Mouse (Mus musculus) granulocyte monocyte progenitor cell, adult 5-6 weeks (primary cell): ENCODE results near the gene Kcnq4. TPM values are rescaled to one million over a fixed set of nuclear protein-coding genes. Genes with fewer than 3 reads are reported as not detected.

ENCODE experiments used
- ATAC-seq: replicated peaks from 2 replicates; pipeline ENCODE4 v1.8.0; 2016; ENCODE audit warnings: mild to moderate bottlenecking, moderate TSS enrichment, inconsistent platforms; ENCODE audit not compliant: poor library complexity, severe bottlenecking
- total RNA-seq, 2 experiments: library from RNA; stranded (forward) in 1 of 2; stranded (reverse) in 1 of 2; fragments of 200-712, 200-1000 nt in 1 of 2; fragments of >200 nt in 1 of 2; fragmentation: Nextera tagmentation in 1 of 2; gene quantifications; 2 replicates each; pipeline ENCODE4 v1.2.3; 2014 to 2017

The Kcnq4 gene
- total RNA-seq, 2 experiments from 2014 or later, result not detected

DNA sequence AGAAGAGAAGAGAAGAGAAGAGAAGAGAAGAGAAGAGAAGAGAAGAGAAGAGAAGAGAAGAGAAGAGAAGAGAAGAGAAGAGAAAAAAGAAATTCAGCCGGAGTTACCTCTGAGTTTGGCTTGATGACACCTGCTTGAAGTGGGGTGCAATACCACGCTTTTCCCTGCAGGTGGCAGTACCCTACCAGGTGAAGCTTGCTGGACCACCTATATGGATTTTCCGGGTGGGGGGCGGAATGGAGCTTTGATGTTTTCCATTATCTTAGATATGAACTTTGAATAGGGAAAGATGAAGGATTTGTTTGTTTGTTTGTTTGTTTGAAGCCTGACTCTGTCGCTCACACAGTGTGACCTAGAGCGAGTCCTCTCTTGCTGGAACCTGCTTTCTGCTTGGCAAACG is 67.5 kb downstream of the Kcnq4 start:
- ATAC-seq, result no peak

DNA sequence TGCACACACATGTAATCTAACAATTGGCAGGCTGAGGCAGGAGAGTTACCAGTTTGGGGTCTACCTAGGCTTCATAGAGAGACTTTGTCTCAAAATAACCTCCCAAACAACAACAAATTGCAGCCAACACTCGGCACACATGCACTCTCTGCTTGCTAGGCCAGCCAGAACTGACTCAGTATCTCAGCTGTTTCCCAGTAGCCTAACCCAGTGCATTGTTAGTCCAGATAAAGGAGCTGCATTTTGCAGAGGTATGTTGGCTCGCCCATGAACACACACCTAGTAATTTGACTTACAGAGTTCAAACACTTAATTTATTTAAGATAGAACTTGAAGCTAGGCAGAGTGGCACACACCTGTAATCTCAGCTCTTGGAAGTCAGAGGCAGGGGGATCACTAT is 72.8 kb downstream of the Kcnq4 start:
- no peak for ATAC-seq

DNA sequence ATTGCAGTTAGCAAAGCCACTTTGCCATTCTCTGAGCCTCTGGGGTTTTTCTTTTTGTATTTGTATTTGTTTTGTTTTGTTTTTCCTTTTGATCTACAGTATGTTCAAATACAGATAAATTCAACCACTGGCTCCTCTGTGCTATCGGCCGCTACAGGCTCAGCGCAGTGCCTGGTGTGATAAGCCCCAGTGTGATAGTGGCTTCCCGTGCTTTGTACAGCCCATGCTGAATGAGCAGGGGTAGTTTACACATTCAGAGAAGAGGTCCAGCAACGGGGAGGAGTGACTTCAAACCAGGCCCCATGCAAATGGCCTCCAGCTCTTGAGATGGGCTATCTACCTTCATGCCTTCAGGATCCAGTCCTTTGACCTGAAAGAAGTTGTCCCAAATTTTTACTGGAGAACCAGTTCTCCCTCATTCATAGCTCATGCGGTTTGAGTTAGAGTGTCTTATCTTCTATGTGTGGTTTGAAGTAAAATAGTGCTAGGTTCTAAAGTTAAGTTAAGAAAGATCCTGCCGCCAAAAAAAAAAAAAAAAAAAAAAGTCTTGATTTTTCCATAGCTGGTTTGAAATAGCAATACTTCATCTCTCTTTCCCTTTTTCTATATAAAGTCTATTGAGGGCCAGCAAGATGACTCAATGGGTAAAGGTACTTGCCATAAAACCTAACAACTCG is 73.5 kb downstream of the Kcnq4 start:
- ATAC-seq, result no peak

DNA sequence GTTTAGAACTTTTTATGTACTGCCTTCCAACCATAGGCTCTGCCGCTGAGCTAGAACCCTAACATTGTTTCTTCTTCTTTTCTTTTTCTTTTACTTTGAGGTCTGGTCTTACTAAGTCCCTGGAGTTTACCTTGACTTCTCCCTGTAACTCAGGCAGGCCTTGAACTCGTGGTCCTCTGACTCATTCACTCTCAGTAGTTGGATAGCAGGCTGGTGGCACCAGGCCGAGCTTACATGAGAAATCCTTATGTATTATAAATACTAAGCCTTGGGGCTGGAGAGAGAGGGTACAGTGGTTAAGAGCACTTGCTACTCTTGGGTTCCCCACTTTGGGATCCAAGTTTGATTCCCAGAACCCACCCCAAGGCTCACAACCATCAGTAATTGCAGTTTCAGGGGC is 74.8 kb downstream of the Kcnq4 start:
- ATAC-seq, result no peak

DNA sequence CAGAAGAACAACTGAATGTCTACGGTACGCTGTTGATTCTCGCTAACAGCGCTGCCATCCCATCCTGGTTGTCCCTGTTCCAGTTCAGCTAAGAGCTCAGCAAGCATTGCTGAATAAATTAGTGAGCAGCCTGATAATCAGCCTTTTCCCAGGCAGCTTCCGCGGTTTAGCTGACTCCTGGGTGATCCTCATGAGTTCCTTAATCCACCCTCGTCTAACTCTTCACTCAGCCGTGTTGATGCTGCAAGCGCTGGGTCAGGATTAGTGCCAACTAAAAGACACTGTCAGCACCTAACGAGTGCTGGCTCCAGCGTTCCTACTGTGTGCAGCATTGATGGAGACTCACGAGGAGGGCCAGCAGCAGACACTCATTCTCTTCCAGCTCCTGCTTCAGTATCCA is 77.4 kb downstream of the Kcnq4 start:
- ATAC-seq, result no peak

DNA sequence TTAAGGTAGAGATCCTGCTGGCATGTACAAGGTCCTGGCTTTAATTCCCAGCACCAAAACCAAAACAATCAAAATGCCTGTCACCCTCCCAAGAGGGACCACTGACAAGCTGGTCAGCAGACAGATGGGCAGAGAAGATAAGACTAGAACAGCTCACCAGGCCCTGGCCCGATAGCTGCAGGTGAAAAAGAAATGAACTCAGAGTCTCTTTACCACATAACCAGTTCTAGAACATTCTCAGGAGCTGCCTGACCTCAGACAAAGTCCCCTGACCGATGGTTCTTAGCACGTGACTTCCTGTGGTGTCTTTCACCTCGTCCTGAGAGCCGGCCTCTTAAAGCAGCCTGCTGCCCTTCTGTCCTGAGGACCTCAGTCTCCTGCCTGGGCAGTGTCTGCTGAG is 78.8 kb downstream of the Kcnq4 start:
- ATAC-seq, result no peak

DNA sequence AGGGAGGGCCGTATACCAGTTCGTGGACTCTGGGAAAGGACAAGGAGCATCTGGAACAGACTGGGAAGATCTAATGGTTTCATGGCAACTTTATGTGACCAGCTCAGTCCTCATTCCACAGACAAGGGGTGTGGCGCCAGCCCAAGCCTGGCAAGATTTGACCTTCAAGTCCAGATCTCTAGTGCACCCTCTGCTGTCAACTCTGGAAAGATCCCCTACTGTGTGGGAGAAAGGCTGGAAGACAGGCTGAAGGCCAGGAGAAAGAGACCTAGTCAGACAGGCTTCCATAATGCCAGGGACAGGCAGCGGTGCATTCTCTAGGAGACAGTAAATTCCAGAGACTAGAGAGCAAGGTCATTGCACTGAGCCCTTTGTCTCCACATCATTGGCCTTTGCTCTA is 79.9 kb downstream of the Kcnq4 start:
- no peak for ATAC-seq

DNA sequence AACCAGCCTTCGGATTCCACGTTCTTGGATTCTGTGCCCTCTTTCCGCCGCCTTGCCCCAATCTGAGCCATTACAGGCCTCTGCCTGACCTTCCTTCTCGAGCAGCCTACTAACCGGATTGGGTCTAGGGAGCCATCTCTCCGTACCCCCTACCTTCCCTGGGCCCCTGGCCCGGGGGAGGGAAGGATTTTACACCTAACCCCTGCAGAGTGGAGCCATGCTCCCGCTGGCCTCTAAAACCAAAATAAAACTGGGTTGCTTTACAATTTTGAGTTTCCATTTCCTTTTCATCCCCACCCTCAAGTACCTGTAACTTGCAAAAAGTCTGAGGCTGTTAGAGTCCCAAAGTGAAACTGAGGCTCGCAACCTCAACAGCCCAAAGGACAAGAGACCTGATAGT is 80.9 kb downstream of the Kcnq4 start:
- ATAC-seq, result peak; percentile 0; the same call in 1 of the 2 replicates

DNA sequence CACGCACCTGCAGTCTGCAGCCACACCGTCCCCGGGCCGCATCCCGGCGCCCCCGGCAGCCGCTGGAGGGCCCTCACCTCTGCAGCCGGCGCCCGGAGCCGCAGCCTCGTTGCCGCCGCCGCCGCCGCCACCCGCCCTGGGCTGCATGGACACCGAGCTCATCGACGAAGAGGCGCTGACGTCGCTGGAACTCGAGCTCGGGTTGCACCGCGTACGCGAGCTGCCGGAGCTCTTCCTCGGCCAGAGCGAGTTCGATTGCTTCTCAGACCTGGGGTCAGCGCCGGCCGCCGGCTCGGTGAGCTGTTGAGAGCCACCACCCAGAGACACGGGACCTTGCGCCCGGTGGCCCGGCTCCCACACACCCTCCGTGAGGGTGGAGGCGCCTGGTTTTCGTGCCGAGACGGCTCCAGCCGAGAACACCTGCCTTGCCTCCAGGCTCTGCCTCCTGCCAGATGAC is 81.3 kb downstream of the Kcnq4 start:
- peak; percentile 14 for ATAC-seq

DNA sequence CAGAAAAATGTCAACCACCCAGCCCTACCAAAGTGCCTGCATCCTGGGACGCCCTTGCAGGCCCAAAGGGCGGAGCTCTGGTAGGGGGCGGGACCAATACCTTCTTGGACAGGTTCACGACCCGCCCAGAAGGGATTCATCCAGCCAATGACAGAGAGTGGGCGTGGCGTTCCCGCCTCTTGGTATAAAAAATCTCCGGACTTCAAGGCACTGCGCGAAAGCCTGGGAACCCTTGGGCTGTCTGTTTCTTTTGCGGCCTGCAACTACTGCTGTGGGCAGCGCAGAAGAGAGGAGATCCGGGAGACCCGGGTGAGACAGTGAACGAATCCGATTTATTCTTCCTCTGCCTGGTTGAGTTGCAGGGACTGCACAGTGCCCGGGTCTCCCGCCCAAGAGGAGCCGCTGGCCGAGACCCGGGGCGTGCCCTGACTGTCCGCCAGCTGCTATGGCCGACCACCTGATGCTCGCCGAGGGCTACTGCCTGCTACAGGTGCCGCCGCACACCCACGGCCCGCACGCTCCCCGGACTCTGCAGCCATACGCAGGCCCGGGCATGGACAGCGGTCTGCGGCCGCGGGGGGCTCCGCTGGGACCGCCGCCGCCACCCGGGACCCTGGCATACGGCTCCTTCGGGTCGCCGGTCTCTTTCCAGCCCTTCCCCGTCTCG is 81.9 kb downstream of the Kcnq4 start, which contains the start of gene Cited4:
Gene Cited4 (plus strand): TSS at position 215 of the 667 bp plus-strand sequence.
- ATAC-seq, result peak; percentile 83

DNA sequence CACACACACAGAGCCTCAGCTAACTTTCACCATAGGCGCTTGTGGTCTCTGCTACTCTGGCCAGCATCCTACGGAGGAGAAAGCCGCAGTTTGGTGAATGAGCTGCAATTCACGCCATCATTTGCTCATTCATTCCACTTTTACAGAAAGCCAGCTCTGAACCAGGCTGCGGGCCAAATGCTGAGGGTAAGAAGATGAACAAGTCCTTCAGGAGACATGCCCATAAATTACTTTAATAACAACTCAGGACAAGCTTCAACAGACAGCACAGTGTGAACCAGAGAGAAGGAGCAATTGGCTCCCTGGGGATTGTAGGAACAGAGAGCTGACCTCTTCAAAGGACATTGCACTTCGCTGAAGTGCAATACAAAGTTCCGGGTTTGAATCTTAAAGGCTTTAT is 82.6 kb downstream of the Kcnq4 start:
- ATAC-seq, result no peak

DNA sequence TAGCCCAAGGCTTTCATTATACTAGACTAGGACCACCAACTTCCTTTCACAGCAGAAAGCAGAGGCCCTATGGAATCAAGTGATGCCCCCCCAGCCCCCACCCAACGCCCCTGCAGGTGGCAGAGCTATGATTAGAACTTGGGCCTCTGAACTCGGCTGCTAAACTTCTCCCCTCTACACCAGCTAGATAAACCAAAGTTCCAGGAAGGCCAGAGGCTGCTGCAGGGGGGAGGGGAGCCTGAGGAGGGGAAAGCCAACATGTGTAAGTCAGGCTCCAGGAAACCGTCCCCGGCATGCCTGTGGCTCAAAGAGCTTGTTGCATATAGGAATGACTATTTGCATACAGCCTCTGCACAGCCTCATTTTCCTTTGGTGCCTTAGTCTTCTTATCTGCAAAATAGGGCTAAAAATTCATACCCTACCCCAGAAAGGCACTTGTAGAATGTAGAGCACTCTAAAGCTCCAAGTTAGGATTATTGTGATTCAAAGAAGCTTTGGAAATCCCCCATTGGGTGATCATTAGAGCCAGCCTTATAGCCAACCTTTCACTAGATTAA is 83.2 kb downstream of the Kcnq4 start:
- no peak for ATAC-seq

DNA sequence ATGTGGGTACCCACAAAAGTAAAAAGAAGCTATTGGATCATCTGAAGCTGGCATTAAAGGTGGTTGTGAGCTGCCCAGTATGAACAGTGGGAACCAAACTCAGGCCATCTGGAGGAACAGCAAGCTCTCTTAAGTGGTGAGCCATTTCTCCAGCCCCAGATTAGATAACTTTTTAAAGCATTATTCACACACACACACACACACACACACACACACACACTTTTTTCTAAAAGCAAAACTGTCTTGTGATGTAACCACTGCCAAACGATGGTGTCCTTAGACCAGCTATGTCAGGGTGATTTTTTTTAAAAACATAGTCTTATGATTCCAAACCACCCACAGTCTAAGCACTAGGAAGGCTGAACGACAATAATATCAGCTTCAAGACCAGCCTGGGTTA is 83.8 kb downstream of the Kcnq4 start:
- no peak for ATAC-seq

DNA sequence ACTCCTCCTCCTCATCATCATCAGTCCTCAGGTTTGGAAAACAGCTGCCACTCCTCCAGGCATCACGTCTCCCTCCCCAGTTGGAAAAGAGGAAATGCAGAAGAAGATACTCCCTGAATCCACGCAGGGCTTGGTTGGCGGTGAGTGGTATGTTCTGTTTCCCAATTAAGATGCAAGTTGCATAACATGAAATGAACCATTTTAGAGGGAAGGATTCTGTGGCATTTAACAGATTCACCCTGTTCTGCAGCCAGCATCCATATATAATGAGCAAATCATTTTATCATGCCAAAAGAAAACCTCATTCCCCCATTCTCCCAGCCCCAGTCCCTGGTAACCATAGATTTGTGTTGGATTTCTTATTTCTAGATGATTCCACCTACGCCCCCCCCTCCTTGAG is 87.9 kb downstream of the Kcnq4 start:
- peak; percentile 87 for ATAC-seq

DNA sequence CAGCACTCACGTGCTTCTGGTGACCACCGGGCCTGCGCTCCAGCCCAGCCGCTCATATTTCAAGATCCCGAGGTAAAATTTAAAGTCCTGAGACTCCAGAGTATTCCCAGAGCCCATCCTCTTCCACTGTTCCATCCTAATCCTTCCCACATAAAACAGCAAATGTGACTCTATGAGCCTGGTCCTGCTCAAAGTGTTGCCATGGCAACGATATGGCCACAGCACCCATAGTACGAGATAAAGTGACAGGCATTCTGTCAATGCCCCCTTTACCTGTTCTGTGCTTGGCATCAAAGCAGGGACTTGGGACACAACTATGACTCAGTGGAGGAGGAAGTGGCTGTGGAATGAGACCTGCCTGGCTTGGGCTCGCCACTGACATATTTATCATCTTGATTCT is 92.5 kb downstream of the Kcnq4 start:
- ATAC-seq, result no peak

DNA sequence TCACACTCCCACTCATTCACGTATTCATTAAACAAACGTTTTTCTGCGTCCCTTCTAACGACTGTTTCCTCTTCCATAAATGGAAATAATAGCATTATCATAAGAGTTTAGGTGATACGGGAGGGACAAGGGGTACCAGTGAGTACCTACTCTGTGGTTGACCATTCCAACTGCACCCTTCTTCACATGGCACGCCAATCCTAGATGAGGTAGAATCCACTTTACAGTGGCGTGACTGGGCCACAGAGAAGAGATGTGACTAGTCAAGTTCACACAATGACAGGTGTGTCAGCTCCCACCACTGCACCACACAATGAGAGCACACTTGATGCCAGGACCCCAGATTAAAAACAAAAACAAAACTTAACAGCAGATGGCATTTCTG is 98.2 kb downstream of the Kcnq4 start:
- ATAC-seq, result no peak

DNA sequence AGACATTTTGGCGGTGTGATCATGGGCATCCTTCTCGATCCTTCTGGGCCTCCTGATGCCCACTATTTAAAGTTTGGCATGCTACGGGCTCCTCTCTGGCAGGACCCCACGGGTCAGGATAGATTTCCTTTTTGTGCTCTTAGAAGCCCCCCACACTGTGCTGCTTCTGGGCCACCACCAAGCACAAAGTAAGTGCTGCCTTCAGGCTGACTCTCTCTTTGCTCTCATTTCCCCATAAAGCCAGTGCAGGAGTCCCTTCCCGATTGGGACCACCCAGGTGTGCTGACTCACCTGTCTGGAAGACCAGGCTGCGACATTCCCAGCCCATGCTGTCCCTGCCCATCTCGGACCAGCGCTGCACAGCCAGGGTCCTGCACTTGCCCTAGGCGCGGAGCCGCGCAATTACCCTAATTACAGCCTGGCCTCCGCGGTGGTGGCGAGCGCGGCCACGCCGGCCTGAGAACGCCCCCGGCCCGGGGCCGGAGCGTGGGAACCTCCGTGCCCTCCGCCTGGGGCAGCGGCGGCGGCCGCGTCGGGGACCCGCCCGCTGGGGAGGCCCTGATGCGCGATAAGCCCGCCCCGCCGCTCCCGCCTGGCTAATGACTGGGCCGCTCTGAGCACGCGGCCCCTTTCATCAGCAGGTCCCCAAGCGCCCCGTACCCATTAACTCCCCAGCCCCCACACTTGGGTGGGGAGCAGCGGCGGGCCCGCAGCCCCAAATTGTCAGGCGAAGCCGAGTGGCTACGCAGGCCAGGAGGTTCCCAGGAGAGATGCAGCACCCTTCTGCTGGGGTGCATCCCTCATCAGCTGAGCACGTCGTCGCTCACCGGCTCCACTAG is 98.8 kb downstream of the Kcnq4 start:
- peak; percentile 38 for ATAC-seq
